Mouse (Mus musculus) hindbrain, embryonic 11.5 days (tissue): ENCODE measurements around the gene Gng7. TPM values are rescaled to one million over a fixed set of nuclear protein-coding genes. Genes with fewer than 3 reads are reported as not detected.
A peak's percentile ranks its signal among the peaks of the same experiment; 100 is the strongest.
"Not testable (repeated sequence)": the region's sequence is repeated elsewhere in the genome, so short reads cannot be mapped to it uniquely, and the experiment has no call there.

Experiments used
- ATAC-seq: fragments of 200-750 bp; cut with Nextera tagmentation; 2 replicates; pipeline ENCODE4 v1.8.0; 2017; ENCODE audit warnings: mild to moderate bottlenecking, moderate TSS enrichment, moderate library complexity; ENCODE audit not compliant: low FRiP score
- DNase-seq: peaks from one replicate; pipeline ENCODE4 v3.0.0-alpha.2; 2015; ENCODE audit warnings: low spot score
- H3K27ac ChIP-seq: fragments of 300-500 bp; sonication (generic); 2 replicates; pipeline ENCODE4 v1.5.1; 2014; ENCODE audit warnings: mild to moderate bottlenecking, low read depth, low read length
- H3K27me3 ChIP-seq: fragments of 300-500 bp; sonication (generic); 2 replicates; pipeline ENCODE4 v1.6.1; 2014; ENCODE audit warnings: mild to moderate bottlenecking, low read length, moderate library complexity, mixed read lengths; ENCODE audit not compliant: control insufficient read depth, insufficient read depth
- H3K36me3 ChIP-seq: fragments of 300-500 bp; sonication (generic); 2 replicates; pipeline ENCODE4 v1.6.1; 2014; ENCODE audit warnings: mild to moderate bottlenecking, low read length, moderate library complexity, mixed read lengths; ENCODE audit not compliant: control insufficient read depth, insufficient read depth
- H3K4me1 ChIP-seq: fragments of 300-500 bp; sonication (generic); replicated peaks from 2 replicates; pipeline ENCODE4 v1.6.1; 2014; ENCODE audit warnings: low read length, mixed read lengths; ENCODE audit not compliant: control insufficient read depth, insufficient read depth
- H3K4me2 ChIP-seq: fragments of 300-500 bp; sonication (generic); replicated peaks from 2 replicates; pipeline ENCODE4 v1.6.1; 2014; ENCODE audit warnings: mild to moderate bottlenecking, low read depth, low read length
- H3K4me3 ChIP-seq: fragments of 300-500 bp; sonication (generic); 2 replicates; pipeline ENCODE4 v1.5.1; 2014; ENCODE audit warnings: low read depth, low read length
- H3K9ac ChIP-seq: fragments of 300-500 bp; sonication (generic); 2 replicates; pipeline ENCODE4 v1.6.1; 2014; ENCODE audit warnings: low read depth, low read length
- H3K9me3 ChIP-seq: fragments of 300-500 bp; sonication (generic); 2 replicates; pipeline ENCODE4 v1.6.1; 2016; ENCODE audit warnings: low read length; ENCODE audit not compliant: control insufficient read depth
- WGBS: fragments of 180-500 bp; shearing (Covaris S2); extraction: QIAGEN DNeasy Blood & Tissue Kit; methylation state at CpG from one replicate; pipeline ENCODE4 v1.1.7; 2014; 5-methylcytosine and 5-hydroxymethylcytosine counted together
- polyA plus RNA-seq: library from polyadenylated mRNA; unstranded; fragments of >200 nt; fragmentation: Nextera tagmentation; extraction: Ambion mirVana; gene quantifications from 2 replicates; pipeline ENCODE4 v1.2.1, GENCODE M21; 2014

Gng7 gene
- polyA plus RNA-seq, 1 experiment from 2014 or later = 7.2 TPM

DNA sequence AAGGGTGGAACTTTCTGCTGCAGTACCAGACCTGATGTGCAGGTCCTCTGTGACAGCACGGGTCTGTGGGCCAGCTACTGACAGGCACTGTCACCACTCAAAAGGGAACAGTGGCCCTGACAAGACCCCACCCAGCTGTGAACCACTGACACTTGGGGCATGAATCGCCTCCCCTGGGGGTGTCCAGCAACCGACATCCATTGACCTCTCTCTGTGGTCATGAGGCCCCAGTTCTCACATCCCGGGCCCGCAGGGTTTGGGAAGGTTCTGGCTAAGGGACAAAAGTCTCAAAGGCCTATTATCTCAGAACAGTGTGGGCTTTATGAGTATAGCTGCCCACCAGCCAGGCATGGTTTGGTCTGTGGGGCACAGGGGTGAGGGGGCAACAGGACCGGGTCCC, 40.4 kb upstream of the Gng7 start:
- Histone ChIP-seq H3K27ac (no peak overlapping the region), H3K4me3 (no peak overlapping the region), H3K27me3 (no peaks in the 10 kb centered on the region), H3K4me2 (no peak overlapping the region), H3K36me3 (peaks cover 17% of the 10 kb centered on the region; the same call in 1 of the 2 replicates), H3K9ac (no peak overlapping the region), H3K9me3 (no peaks in the 10 kb centered on the region), H3K4me1 (peaks cover 9% of the 10 kb centered on the region)
- ATAC-seq = no peak
- no peak for DNase-seq
- 83% methylated on average over 6 of the region's 6 CpGs for WGBS

DNA sequence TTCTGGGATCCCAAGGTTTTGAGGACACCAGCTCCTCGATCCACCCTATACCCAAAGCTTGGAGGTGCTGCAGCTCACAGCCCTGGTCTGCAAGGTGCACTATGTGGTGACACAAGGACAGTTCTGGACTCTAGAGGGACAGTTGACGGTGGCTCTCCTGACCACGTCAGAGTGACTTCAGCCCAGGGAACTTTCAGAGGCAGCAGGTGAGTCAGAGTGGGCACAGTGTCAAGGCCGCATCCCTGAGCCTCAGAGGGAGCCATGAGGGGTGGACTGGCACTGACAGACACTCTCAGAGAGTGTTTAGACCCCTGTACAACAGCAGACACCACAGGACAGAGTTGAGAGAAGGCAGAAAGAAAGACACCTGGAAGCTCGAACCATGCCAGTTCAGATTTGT, 37.8 kb upstream of the Gng7 start:
- Histone ChIP-seq H3K4me2 (no peak overlapping the region), H3K4me1 (no peaks in the 10 kb centered on the region), H3K9me3 (no peaks in the 10 kb centered on the region), H3K27ac (no peak overlapping the region), H3K36me3 (peaks cover 33% of the 10 kb centered on the region; the same call in 1 of the 2 replicates), H3K9ac (no peak overlapping the region), H3K4me3 (no peak overlapping the region), H3K27me3 (no peaks in the 10 kb centered on the region)
- ATAC-seq (no peak), DNase-seq (no peak)
- 91% methylated on average over 5 of the region's 5 CpGs for WGBS

DNA sequence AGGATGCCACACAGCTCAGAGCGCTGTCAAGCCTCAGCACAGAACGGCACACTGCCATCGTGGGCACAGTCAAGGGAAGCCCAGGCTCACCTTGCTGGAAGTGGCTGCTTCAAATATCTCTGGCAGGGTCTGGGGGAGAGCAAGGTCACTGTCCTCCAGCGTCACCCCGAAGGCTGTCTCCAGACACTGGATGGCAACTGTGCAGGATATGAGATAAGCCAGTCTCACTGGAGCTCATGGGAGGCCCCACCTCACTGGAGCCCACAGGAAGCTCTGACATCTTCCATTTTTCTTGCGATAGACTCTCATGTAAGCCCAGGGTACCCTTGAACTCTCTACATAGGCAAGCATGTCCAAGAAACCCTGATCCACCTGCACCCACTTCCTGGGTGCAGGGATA, 36.4 kb upstream of the Gng7 start:
- no peak overlapping the region for H3K27ac ChIP-seq
- no peak overlapping the region for H3K4me3 ChIP-seq
- H3K36me3 ChIP-seq = peaks cover 38% of the 10 kb centered on the region
- 93% methylated on average over 6 of the region's 6 CpGs for WGBS
- H3K9ac ChIP-seq = no peak overlapping the region
- H3K9me3 ChIP-seq = no peaks in the 10 kb centered on the region
- H3K4me1 ChIP-seq = no peaks in the 10 kb centered on the region
- H3K4me2 ChIP-seq = no peak overlapping the region
- H3K27me3 ChIP-seq = no peaks in the 10 kb centered on the region
- no peak for ATAC-seq
- DNase-seq = no peak

DNA sequence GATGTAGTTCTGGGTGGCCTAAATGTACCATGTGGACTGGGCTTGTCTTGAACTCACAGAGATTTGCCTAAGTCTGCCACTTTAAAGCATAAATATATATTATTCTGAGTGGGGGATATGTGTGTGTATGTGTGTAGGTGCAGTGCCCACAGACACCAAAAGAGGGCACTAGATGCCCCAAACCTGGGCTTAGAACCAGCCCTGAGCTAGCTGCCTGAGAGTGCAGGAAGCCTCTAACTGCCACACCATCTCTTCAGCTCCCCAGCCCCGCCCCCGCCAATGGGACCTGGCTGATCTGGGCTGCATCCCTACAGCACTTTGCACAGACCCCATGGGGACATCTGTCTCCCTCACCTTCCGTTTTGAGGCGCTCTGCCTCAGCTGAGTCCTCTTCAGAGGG, 35.9 kb upstream of the Gng7 start:
- Histone ChIP-seq H3K4me3 (no peak overlapping the region), H3K9ac (no peak overlapping the region), H3K36me3 (peaks cover 40% of the 10 kb centered on the region), H3K27ac (no peak overlapping the region), H3K27me3 (no peaks in the 10 kb centered on the region), H3K4me2 (no peak overlapping the region), H3K9me3 (no peaks in the 10 kb centered on the region), H3K4me1 (no peaks in the 10 kb centered on the region)
- no peak for ATAC-seq
- WGBS = 94% methylated on average over 3 of the region's 4 CpGs
- peak; percentile 55 for DNase-seq

DNA sequence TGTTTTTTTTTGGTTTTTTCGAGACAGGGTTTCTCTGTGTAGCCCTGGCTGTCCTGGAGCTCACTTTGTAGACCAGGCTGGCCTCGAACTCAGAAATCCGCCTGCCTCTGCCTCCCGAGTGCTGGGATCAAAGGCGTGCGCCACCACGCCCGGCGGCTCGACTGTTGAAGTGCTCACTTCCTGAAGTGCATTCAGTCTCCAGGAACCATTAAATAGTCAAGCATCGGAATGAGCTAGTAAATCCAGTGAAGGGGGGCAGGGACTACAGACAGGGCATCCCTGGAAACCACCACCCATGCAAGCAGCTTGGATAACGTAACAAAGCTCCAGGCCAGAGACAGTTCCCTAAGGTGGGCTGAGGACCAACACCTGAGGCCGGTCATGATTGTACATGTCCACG, 30.5 kb upstream of the Gng7 start:
- not testable (repeated sequence) for DNase-seq, ATAC-seq, H3K27ac ChIP-seq, H3K9me3 ChIP-seq, H3K4me2 ChIP-seq, H3K27me3 ChIP-seq, H3K4me3 ChIP-seq, H3K9ac ChIP-seq, H3K4me1 ChIP-seq
- peaks cover 34% of the 10 kb centered on the region for H3K36me3 ChIP-seq
- WGBS = 91% methylated on average over 12 of the region's 14 CpGs

DNA sequence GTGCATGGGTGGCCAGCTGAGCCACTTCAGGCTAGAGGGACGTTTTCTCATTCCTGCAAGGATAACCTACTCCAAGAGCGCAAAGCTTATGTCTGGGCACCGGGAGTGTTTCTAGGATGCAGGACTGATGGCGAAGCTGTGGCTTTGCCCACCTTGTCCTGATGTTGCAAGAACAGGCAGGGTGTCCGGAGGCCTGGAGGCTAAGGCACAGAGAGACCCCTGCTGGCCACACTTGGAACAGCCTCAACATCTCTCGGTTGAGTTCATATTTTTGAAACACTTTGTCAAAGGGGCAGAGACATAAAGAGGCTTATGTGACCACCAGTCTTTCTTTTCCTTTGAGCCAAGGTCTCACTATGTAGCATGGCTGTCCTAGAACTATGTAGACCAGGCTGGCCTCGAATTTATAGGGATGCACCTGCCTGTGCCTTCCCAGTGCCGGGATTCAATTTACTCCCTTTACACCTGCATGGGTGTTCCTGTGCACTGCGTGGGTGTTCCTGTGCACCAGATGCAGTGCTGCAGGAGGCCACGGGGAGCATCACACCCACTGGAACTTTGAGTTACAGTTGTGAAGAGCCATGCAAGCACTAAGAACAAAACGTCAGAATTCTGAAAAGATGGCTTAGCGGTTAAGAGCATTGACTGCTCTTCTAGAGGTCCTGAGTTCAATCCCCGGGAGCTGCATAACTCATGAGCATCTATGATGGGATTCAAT, 26.9 kb upstream of the Gng7 start:
- H3K4me1 ChIP-seq = 0 out of 2 replicates have a peak, but pooled peaks cover 2% of the 10 kb centered on the region
- ATAC-seq (no peak), DNase-seq (peak; percentile 84)
- WGBS = 35% methylated on average over 13 of the region's 13 CpGs
- H3K4me3 ChIP-seq = no peak overlapping the region
- H3K9ac ChIP-seq = no peak overlapping the region
- H3K27ac ChIP-seq = no peak overlapping the region
- no peaks in the 10 kb centered on the region for H3K27me3 ChIP-seq
- H3K9me3 ChIP-seq = no peaks in the 10 kb centered on the region
- no peak overlapping the region for H3K4me2 ChIP-seq
- H3K36me3 ChIP-seq = peaks cover 13% of the 10 kb centered on the region

DNA sequence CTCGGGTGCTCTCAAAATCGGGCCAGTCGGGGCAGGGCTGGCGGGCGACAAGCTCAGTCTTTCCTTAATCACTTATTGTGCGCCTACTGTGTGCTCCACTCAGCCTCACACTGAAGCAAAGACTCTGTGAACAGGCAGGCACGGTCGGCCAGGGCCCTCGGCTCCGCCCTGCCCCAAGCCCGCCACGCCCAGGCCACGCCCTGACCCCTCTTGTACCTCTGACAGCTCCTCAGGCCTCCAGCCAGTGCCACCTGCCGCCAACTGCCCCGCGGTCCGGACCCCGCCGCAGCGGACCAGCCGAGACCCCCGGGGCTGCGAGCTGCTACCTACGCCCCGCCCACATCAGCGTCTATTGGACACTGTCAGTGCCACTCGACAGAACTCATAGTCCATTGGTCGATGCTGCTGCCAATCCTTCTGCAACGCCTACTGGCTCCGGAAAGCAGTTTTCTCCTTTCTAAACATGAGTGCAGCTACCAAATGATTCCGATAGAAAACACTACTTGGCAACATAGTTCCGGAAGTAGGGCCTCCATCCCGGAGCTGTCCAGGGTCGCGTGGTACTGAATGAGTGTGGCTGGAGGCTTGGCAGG, 22.3 kb upstream of the Gng7 start, which contains the start of gene Slc39a3:
Slc39a3 (minus strand) TSS at position 439 of the 593 bp plus-strand sequence.
- DNase-seq (peak; percentile 100), ATAC-seq (peak; percentile 99)
- peak within 1 kb of the TSS; percentile 44 for H3K4me2 ChIP-seq
- peak within 1 kb of the TSS; percentile 74 for H3K4me3 ChIP-seq
- H3K4me1 ChIP-seq = 0 out of 2 replicates have a peak, but pooled peaks cover 2% of the 10 kb centered on the region
- peak within 1 kb of the TSS; percentile 56 for H3K27ac ChIP-seq
- no peaks in the 10 kb centered on the region for H3K9me3 ChIP-seq
- H3K36me3 ChIP-seq = no peaks in the 10 kb centered on the region
- WGBS = under 1% methylated on average over 35 of the region's 35 CpGs
- peak within 1 kb of the TSS; percentile 71 for H3K9ac ChIP-seq
- H3K27me3 ChIP-seq = no peaks in the 10 kb centered on the region

DNA sequence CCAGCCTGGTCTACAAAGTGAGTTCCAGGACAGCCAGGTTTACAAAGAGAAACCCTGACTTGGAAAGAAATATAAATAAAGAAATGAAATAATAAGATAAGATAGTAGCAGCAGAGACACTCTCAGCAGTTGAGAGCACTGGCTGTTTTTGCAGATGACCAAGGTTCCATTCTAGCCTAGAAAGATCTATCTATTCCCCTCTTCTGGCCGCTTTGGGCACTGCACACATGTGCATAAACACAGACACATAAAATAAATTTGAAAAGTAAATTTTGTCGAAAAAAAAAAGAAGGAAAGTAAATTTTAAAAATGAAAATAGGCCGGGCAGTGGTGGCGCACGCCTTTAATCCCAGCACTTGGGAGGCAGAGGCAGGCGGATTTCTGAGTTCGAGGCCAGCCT, 21.5 kb upstream of the Gng7 start:
- H3K4me2 ChIP-seq = no peak overlapping the region
- H3K27ac ChIP-seq = no peak overlapping the region
- no peak overlapping the region for H3K9ac ChIP-seq
- no peak overlapping the region for H3K4me3 ChIP-seq
- H3K27me3 ChIP-seq = no peaks in the 10 kb centered on the region
- no peaks in the 10 kb centered on the region for H3K9me3 ChIP-seq
- WGBS = 75% methylated on average over 7 of the region's 7 CpGs
- H3K4me1 ChIP-seq = 0 out of 2 replicates have a peak, but pooled peaks cover 2% of the 10 kb centered on the region
- no peak for ATAC-seq
- no peaks in the 10 kb centered on the region for H3K36me3 ChIP-seq
- DNase-seq = no peak

DNA sequence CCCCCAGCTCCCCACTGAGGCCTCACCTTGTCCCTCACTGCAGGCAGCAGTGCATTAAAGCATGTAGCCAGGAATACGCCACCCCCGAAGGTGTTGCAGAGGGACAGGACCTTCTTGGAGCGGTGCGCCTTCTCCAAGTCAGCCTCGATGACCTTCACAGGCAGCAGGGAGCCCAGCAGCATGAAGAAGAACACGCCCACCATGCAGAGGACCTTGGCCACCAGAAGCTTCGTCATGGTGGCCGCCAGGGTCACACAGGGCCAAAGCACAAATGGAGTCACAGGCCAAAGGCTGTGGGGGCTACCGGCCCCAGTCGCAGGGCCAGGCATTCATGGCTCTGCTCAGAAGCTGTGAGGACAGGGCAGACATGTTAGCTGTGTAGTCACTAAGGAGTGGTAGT, 18.8 kb upstream of the Gng7 start:
- ATAC-seq = no peak
- DNase-seq = no peak
- no peaks in the 10 kb centered on the region for H3K9me3 ChIP-seq
- H3K27me3 ChIP-seq = no peaks in the 10 kb centered on the region; the same call in 1 of the 2 replicates
- 81% methylated on average over 10 of the region's 10 CpGs for WGBS
- H3K36me3 ChIP-seq = peaks cover 5% of the 10 kb centered on the region; the same call in 1 of the 2 replicates
- no peak overlapping the region for H3K4me3 ChIP-seq
- H3K27ac ChIP-seq = no peak overlapping the region
- no peak overlapping the region for H3K4me2 ChIP-seq
- H3K9ac ChIP-seq = no peak overlapping the region
- 0 out of 2 replicates have a peak, but pooled peaks cover 2% of the 10 kb centered on the region for H3K4me1 ChIP-seq
